Mouse (Mus musculus) heart, embryonic 14.5 days (tissue): ENCODE results near the gene Gm43552. TPM values are rescaled to one million over a fixed set of nuclear protein-coding genes. Genes with fewer than 3 reads are reported as not detected.

Experiments used
- ATAC-seq: fragments of 200-750 bp; cut with Nextera tagmentation; 2 replicates; pipeline ENCODE4 v1.8.0; 2017; ENCODE audit warnings: low read depth, moderate TSS enrichment; ENCODE audit not compliant: insufficient number of reproducible peaks, insufficient read depth, low FRiP score
- H3K27ac ChIP-seq, 2 experiments: fragments of 200-500 bp in 1 of 2; fragments of 300-500 bp in 1 of 2; sonication (generic) in 1 of 2; replicated peaks in 1 of 2; 2 replicates each; pipeline ENCODE4 v1.5.1; 2012 to 2014; ENCODE audit warnings: low read depth in 2 of 2, low read length in 2 of 2, control low read depth in 1 of 2, mild to moderate bottlenecking in 1 of 2, mixed read lengths in 1 of 2; ENCODE audit not compliant: control insufficient read depth in 1 of 2, insufficient read depth in 1 of 2
- H3K27me3 ChIP-seq: fragments of 300-500 bp; sonication (generic); 2 replicates; pipeline ENCODE4 v1.6.1; 2014; ENCODE audit warnings: mild to moderate bottlenecking, low read length, control low read depth; ENCODE audit not compliant: control insufficient read depth, insufficient read depth
- H3K36me3 ChIP-seq: fragments of 300-500 bp; sonication (generic); 2 replicates; pipeline ENCODE4 v1.6.1; 2014; ENCODE audit warnings: mild to moderate bottlenecking, control low read depth, low read length, mixed read lengths; ENCODE audit not compliant: control insufficient read depth, insufficient read depth
- H3K4me1 ChIP-seq, 2 experiments: fragments of 200-500 bp in 1 of 2; fragments of 300-500 bp in 1 of 2; sonication (generic) in 1 of 2; 2 replicates each; pipeline ENCODE4 v1.6.1; 2012 to 2014; ENCODE audit warnings: low read length in 2 of 2, control low read depth in 1 of 2, mixed read lengths in 1 of 2; ENCODE audit not compliant: control insufficient read depth in 2 of 2, insufficient read depth in 2 of 2
- H3K4me2 ChIP-seq: fragments of 300-500 bp; sonication (generic); 2 replicates; pipeline ENCODE4 v1.6.1; 2014; ENCODE audit warnings: mild to moderate bottlenecking, low read length
- H3K4me3 ChIP-seq, 2 experiments: fragments of 200-500 bp in 1 of 2; fragments of 300-500 bp in 1 of 2; sonication (generic) in 1 of 2; 2 replicates each; pipeline ENCODE4 v1.5.1; 2012 to 2014; ENCODE audit warnings: low read length in 2 of 2, mild to moderate bottlenecking in 2 of 2, control low read depth in 1 of 2, low read depth in 1 of 2, moderate library complexity in 1 of 2; ENCODE audit not compliant: control insufficient read depth in 1 of 2, insufficient read depth in 1 of 2
- H3K9ac ChIP-seq: fragments of 300-500 bp; sonication (generic); 2 replicates; pipeline ENCODE4 v1.6.1; 2014; ENCODE audit warnings: mild to moderate bottlenecking, low read length
- H3K9me3 ChIP-seq: fragments of 300-500 bp; sonication (generic); 2 replicates; pipeline ENCODE4 v1.6.1; 2016; ENCODE audit warnings: low read length, control low read depth; ENCODE audit not compliant: control insufficient read depth
- WGBS: fragments of 180-500 bp; shearing (Covaris S2); extraction: QIAGEN DNeasy Blood & Tissue Kit; methylation state at CpG from one replicate; pipeline ENCODE4 v1.1.7; 2014; 5-methylcytosine and 5-hydroxymethylcytosine counted together
- polyA plus RNA-seq: library from polyadenylated mRNA; unstranded; fragments of >200 nt; fragmentation: Nextera tagmentation; extraction: Ambion mirVana; gene quantifications from 2 replicates; pipeline ENCODE4 v1.2.1, GENCODE M21; 2014

Gene Gm43552
- polyA plus RNA-seq, 1 experiment from 2014 or later, result not detected

GRCm38 (mm10) chr5:65435806-65436561 is 56.6 kb downstream of the Gm43552 start, which contains the start of gene Ugdh:
Ugdh (minus strand) TSS chr5:65435949.
- peak within 1 kb of the TSS; percentile 83 for H3K4me2 ChIP-seq
- H3K27me3 ChIP-seq, result no peaks in the 10 kb centered on the region
- ATAC-seq, result peak; percentile 96
- H3K4me1 ChIP-seq, result peaks cover 3 to 22% of the 10 kb centered on the region in 2 experiments; a peak in 3 of 4 replicates
- 0 out of 2 replicates have a peak, but pooled peaks cover 4% of the 10 kb centered on the region for H3K36me3 ChIP-seq
- under 1% methylated on average over 44 of the region's 51 CpGs for WGBS
- H3K9ac ChIP-seq, result peak within 1 kb of the TSS; percentile 75
- peak within 1 kb of the TSS; percentile 59 to 92 for H3K4me3 ChIP-seq
- H3K9me3 ChIP-seq, result no peaks in the 10 kb centered on the region
- H3K27ac ChIP-seq, result peak within 1 kb of the TSS; percentile 91 to 92

DNA sequence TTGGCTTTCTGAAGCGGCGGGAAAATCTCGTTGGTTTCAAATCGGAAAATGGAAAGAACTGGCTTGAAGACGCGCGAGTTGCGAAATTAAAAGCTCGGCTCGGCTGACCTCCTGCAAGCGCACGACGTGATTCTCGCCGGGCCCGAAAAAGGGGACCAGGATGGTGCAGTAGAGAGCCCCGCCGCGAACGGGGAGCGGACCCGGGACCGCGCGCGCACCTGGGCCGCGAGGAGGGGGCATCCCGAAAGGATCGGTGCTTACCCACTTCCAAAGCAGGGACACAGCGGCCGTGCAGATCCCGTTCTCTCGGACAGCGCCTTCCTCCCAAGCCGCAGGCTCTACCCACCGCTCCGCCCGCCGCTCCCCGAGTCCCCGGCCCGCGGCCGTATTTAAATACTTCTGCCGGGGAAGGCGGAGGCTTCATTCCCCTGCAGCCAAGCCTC is 57.2 kb downstream of the Gm43552 start:
- peak overlapping the region; percentile 75 for H3K9ac ChIP-seq
- peaks cover 3 to 22% of the 10 kb centered on the region in 2 experiments; a peak in 3 of 4 replicates for H3K4me1 ChIP-seq
- no peaks in the 10 kb centered on the region for H3K9me3 ChIP-seq
- WGBS, result under 1% methylated on average over 47 of the region's 47 CpGs
- H3K4me2 ChIP-seq, result peak overlapping the region; percentile 83
- peak overlapping the region; percentile 59 to 92 for H3K4me3 ChIP-seq
- H3K27ac ChIP-seq, result peak overlapping the region; percentile 61 to 68
- no peaks in the 10 kb centered on the region for H3K27me3 ChIP-seq
- H3K36me3 ChIP-seq, result 0 out of 2 replicates have a peak, but pooled peaks cover 4% of the 10 kb centered on the region
- no peak for ATAC-seq

- Histone ChIP-seq H3K9me3 (no peaks in the 10 kb centered on the region), H3K36me3 (0 out of 2 replicates have a peak, but pooled peaks cover 4% of the 10 kb centered on the region), H3K9ac (peak overlapping the region; percentile 75), H3K4me3 (peak overlapping the region; percentile 59 to 92), H3K27me3 (no peaks in the 10 kb centered on the region), H3K27ac (peak overlapping the region; percentile 61 to 68), H3K4me2 (peak overlapping the region; percentile 83), H3K4me1 (peaks cover 3 to 22% of the 10 kb centered on the region in 2 experiments; a peak in 3 of 4 replicates)
- ATAC-seq, result no peak
- WGBS, result 4% methylated on average over 15 of the region's 15 CpGs
Observed at GRCm38 (mm10) chr5:65434471-65435362, 57.9 kb downstream of the Gm43552 start.

GRCm38 (mm10) chr5:65429441-65429840 is 63.2 kb downstream of the Gm43552 start:
- Histone ChIP-seq H3K4me2 (no peak overlapping the region), H3K4me3 (no peak overlapping the region), H3K36me3 (peaks cover 29% of the 10 kb centered on the region), H3K4me1 (peaks cover 0 to 11% of the 10 kb centered on the region in 2 experiments; a peak in 1 of 4 replicates), H3K27me3 (no peaks in the 10 kb centered on the region), H3K27ac (no peak overlapping the region), H3K9me3 (no peaks in the 10 kb centered on the region), H3K9ac (no peak overlapping the region)
- ATAC-seq, result no peak
- WGBS, result 83% methylated on average over 5 of the region's 5 CpGs

- no peak for ATAC-seq
- no peaks in the 10 kb centered on the region for H3K9me3 ChIP-seq
- H3K4me2 ChIP-seq, result no peak overlapping the region
- H3K9ac ChIP-seq, result no peak overlapping the region
- H3K27ac ChIP-seq, result no peak overlapping the region
- H3K36me3 ChIP-seq, result peaks cover 40% of the 10 kb centered on the region
- H3K27me3 ChIP-seq, result no peaks in the 10 kb centered on the region
- H3K4me1 ChIP-seq, result peaks cover 0 to 5% of the 10 kb centered on the region in 2 experiments; a peak in 1 of 4 replicates
- 55% methylated on average over 4 of the region's 4 CpGs for WGBS
- no peak overlapping the region for H3K4me3 ChIP-seq
Observed at GRCm38 (mm10) chr5:65428321-65428720, 64.3 kb downstream of the Gm43552 start.

- H3K27ac ChIP-seq, result no peak overlapping the region
- 85% methylated on average over 5 of the region's 5 CpGs for WGBS
- no peak overlapping the region for H3K4me3 ChIP-seq
- no peak overlapping the region for H3K9ac ChIP-seq
- no peak for ATAC-seq
- no peak overlapping the region for H3K4me2 ChIP-seq
- H3K27me3 ChIP-seq, result no peaks in the 10 kb centered on the region
- H3K36me3 ChIP-seq, result peaks cover 66% of the 10 kb centered on the region
- no peaks in the 10 kb centered on the region for H3K9me3 ChIP-seq
- H3K4me1 ChIP-seq, result no peaks in the 10 kb centered on the region
Observed at GRCm38 (mm10) chr5:65425251-65425650, 67.4 kb downstream of the Gm43552 start.

- no peaks in the 10 kb centered on the region for H3K27me3 ChIP-seq
- H3K9me3 ChIP-seq, result no peaks in the 10 kb centered on the region
- H3K4me2 ChIP-seq, result no peak overlapping the region
- H3K36me3 ChIP-seq, result peaks cover 77% of the 10 kb centered on the region
- H3K4me3 ChIP-seq, result no peak overlapping the region
- no peak for ATAC-seq
- H3K9ac ChIP-seq, result no peak overlapping the region
- no peak overlapping the region for H3K27ac ChIP-seq
- 85% methylated on average over 6 of the region's 6 CpGs for WGBS
- no peaks in the 10 kb centered on the region for H3K4me1 ChIP-seq
Observed at GRCm38 (mm10) chr5:65424215-65424614, 68.4 kb downstream of the Gm43552 start.
